Mouse (Mus musculus) lung, postnatal 0 days (tissue): ENCODE data around the gene Cavin3. TPM values are rescaled to one million over a fixed set of nuclear protein-coding genes. Genes with fewer than 3 reads are reported as not detected.

ENCODE experiments used
- ATAC-seq: fragments of 200-750 bp; cut with Nextera tagmentation; 2 replicates; pipeline ENCODE4 v1.8.0; 2017; ENCODE audit warnings: moderate library complexity
- DNase-seq: peaks from one replicate; pipeline ENCODE4 v3.0.0-alpha.2; 2016; ENCODE audit warnings: low spot score
- H3K27ac ChIP-seq: fragments of 300-500 bp; sonication (generic); 2 replicates; pipeline ENCODE4 v1.5.1; 2014; ENCODE audit warnings: antibody characterized with exemption, mild to moderate bottlenecking, low read length, mixed read lengths
- H3K27me3 ChIP-seq: fragments of 300-500 bp; sonication (generic); replicated peaks from 2 replicates; pipeline ENCODE4 v1.6.1; 2014; ENCODE audit warnings: low read length, mixed read lengths; ENCODE audit not compliant: insufficient read depth
- H3K36me3 ChIP-seq: fragments of 300-500 bp; sonication (generic); 2 replicates; pipeline ENCODE4 v1.6.1; 2014; ENCODE audit warnings: low read length, mixed read lengths; ENCODE audit not compliant: insufficient read depth
- H3K4me1 ChIP-seq: fragments of 300-500 bp; sonication (generic); 2 replicates; pipeline ENCODE4 v1.6.1; 2014; ENCODE audit warnings: antibody characterized with exemption, low read depth, low read length, mixed read lengths; ENCODE audit not compliant: insufficient read depth
- H3K4me2 ChIP-seq: fragments of 300-500 bp; sonication (generic); replicated peaks from 2 replicates; pipeline ENCODE4 v1.6.1; 2014; ENCODE audit warnings: low read depth, mild to moderate bottlenecking, low read length, moderate library complexity, mixed read lengths
- H3K4me3 ChIP-seq: fragments of 300-500 bp; sonication (generic); 2 replicates; pipeline ENCODE4 v1.5.1; 2014; ENCODE audit warnings: low read depth, low read length
- H3K9ac ChIP-seq: fragments of 300-500 bp; sonication (generic); replicated peaks from 2 replicates; pipeline ENCODE4 v1.6.1; 2014; ENCODE audit warnings: low read depth, mild to moderate bottlenecking
- H3K9me3 ChIP-seq: fragments of 300-500 bp; sonication (generic); 2 replicates; pipeline ENCODE4 v1.6.1; 2016; ENCODE audit warnings: low read length, mixed read lengths
- CTCF ChIP-seq: IDR thresholded peaks from 2 replicates; pipeline ENCODE4 v1.5.1; 2016; ENCODE audit warnings: antibody characterized with exemption, mild to moderate bottlenecking
- EP300 ChIP-seq: IDR thresholded peaks from 2 replicates; pipeline ENCODE4 v1.6.1; 2016; ENCODE audit warnings: antibody characterized with exemption, mild to moderate bottlenecking, control low read depth
- WGBS: fragments of 180-500 bp; shearing (Covaris S2); extraction: QIAGEN DNeasy Blood & Tissue Kit; methylation state at CpG from one replicate; pipeline ENCODE4 v1.1.7; 2014; 5-methylcytosine and 5-hydroxymethylcytosine counted together
- polyA plus RNA-seq: library from polyadenylated mRNA; unstranded; fragments of >200 nt; fragmentation: Nextera tagmentation; extraction: Ambion mirVana; gene quantifications from 2 replicates; pipeline ENCODE4 v1.2.1, GENCODE M21; 2015

Cavin3 gene
- polyA plus RNA-seq, 1 experiment from 2014 or later: 168 TPM

GRCm38 (mm10) chr7:105507257-105507656, 25.2 kb upstream of the Cavin3 start:
- TF ChIP-seq CTCF: peak; percentile 12; the same call in 1 of the 2 replicates
- peak; percentile 44; the same call in 1 of the 2 replicates for TF ChIP-seq EP300
- no peak overlapping the region for H3K4me2 ChIP-seq
- no peaks in the 10 kb centered on the region for H3K4me1 ChIP-seq
- H3K36me3 ChIP-seq: no peaks in the 10 kb centered on the region
- no peak overlapping the region for H3K27ac ChIP-seq
- peak; percentile 58 for ATAC-seq
- H3K9ac ChIP-seq: no peak overlapping the region
- H3K4me3 ChIP-seq: no peak overlapping the region
- WGBS: 64% methylated on average over 4 of the region's 4 CpGs
- no peaks in the 10 kb centered on the region for H3K27me3 ChIP-seq
- no peak for DNase-seq
- no peaks in the 10 kb centered on the region for H3K9me3 ChIP-seq

GRCm38 (mm10) chr7:105501984-105502383, 19.9 kb upstream of the Cavin3 start:
- Histone ChIP-seq H3K4me2 (no peak overlapping the region), H3K4me3 (no peak overlapping the region), H3K4me1 (no peaks in the 10 kb centered on the region), H3K27ac (no peak overlapping the region), H3K9me3 (no peaks in the 10 kb centered on the region), H3K36me3 (no peaks in the 10 kb centered on the region), H3K9ac (no peak overlapping the region), H3K27me3 (no peaks in the 10 kb centered on the region)
- WGBS: 49% methylated on average over 4 of the region's 4 CpGs
- DNase-seq (no peak), ATAC-seq (no peak; the same call in 1 of the 2 replicates)
- TF ChIP-seq CTCF: no peak
- TF ChIP-seq EP300: 0 out of 2 replicates have a peak, but pooled peaks have one; percentile 28

- WGBS: 78% methylated on average over 1 of the region's 1 CpGs
- no peaks in the 10 kb centered on the region for H3K4me1 ChIP-seq
- ATAC-seq: no peak
- no peaks in the 10 kb centered on the region for H3K9me3 ChIP-seq
- DNase-seq: no peak
- H3K27ac ChIP-seq: no peak overlapping the region
- TF ChIP-seq CTCF (no peak), EP300 (no peak)
- no peak overlapping the region for H3K4me2 ChIP-seq
- no peaks in the 10 kb centered on the region for H3K27me3 ChIP-seq
- no peak overlapping the region for H3K4me3 ChIP-seq
- H3K36me3 ChIP-seq: no peaks in the 10 kb centered on the region
- no peak overlapping the region for H3K9ac ChIP-seq
Measured at GRCm38 (mm10) chr7:105499676-105500075, 17.6 kb upstream of the Cavin3 start.

- no peak overlapping the region for H3K27ac ChIP-seq
- H3K4me2 ChIP-seq: no peak overlapping the region
- no peak overlapping the region for H3K4me3 ChIP-seq
- no peaks in the 10 kb centered on the region for H3K4me1 ChIP-seq
- no peak for TF ChIP-seq CTCF
- no peak for TF ChIP-seq EP300
- DNase-seq (no peak), ATAC-seq (no peak)
- H3K36me3 ChIP-seq: no peaks in the 10 kb centered on the region
- H3K9me3 ChIP-seq: no peaks in the 10 kb centered on the region
- no peak overlapping the region for H3K9ac ChIP-seq
- 48% methylated on average over 10 of the region's 10 CpGs for WGBS
- H3K27me3 ChIP-seq: no peaks in the 10 kb centered on the region
Measured at GRCm38 (mm10) chr7:105498854-105499492, 16.9 kb upstream of the Cavin3 start.

- H3K27ac ChIP-seq: no peak overlapping the region
- ATAC-seq (peak; percentile 63), DNase-seq (no peak)
- H3K9me3 ChIP-seq: no peaks in the 10 kb centered on the region
- no peak overlapping the region for H3K4me3 ChIP-seq
- no peaks in the 10 kb centered on the region for H3K4me1 ChIP-seq
- H3K27me3 ChIP-seq: no peaks in the 10 kb centered on the region
- H3K9ac ChIP-seq: no peak overlapping the region
- H3K36me3 ChIP-seq: no peaks in the 10 kb centered on the region
- no peak for TF ChIP-seq CTCF
- peak; percentile 30; the same call in 1 of the 2 replicates for TF ChIP-seq EP300
- 72% methylated on average over 3 of the region's 3 CpGs for WGBS
- H3K4me2 ChIP-seq: no peak overlapping the region
Measured at GRCm38 (mm10) chr7:105497881-105498280, 15.8 kb upstream of the Cavin3 start.

GRCm38 (mm10) chr7:105487104-105487876, 5.2 kb upstream of the Cavin3 start:
- H3K36me3 ChIP-seq: no peaks in the 10 kb centered on the region

More at GRCm38 (mm10) chr7:105487104-105487876, 5.2 kb upstream of the Cavin3 start:
- Histone ChIP-seq H3K9ac (no peak overlapping the region), H3K4me3 (no peak overlapping the region), H3K4me2 (no peak overlapping the region), H3K9me3 (no peaks in the 10 kb centered on the region), H3K27ac (no peak overlapping the region), H3K4me1 (no peaks in the 10 kb centered on the region; the same call in 1 of the 2 replicates), H3K27me3 (no peaks in the 10 kb centered on the region)
- 63% methylated on average over 6 of the region's 6 CpGs for WGBS
- no peak for TF ChIP-seq EP300
- TF ChIP-seq CTCF: no peak
- ATAC-seq (no peak), DNase-seq (no peak)
